Comparison of ENCODE assay signal across 10 mouse cellular contexts in genomic region chr10:69909856-69910255, GRCm38 (mm10).
A peak's percentile ranks its signal among the peaks of the same experiment; 100 is the strongest.
DNase-seq lines count a peak whose midpoint lies in the region; ATAC-seq and TF ChIP-seq lines count a peak whose summit lies in the region.
"Had no signal": no experiment of that assay in that cellular context is flagged by ENCODE, and none has a peak within 500 bp of the region (broad histone marks: within the 10 kb centered on the region; RNA-seq: fewer than 3 reads in every experiment).

No protein-coding gene starts in this region.

- peak; percentile 34 for ATAC-seq in liver, embryonic 14.5 days (ENCODE audit: insufficient read depth)
- no peak for ATAC-seq in cerebellum, adult (ENCODE audit: insufficient number of reproducible peaks, low FRiP score, low TSS enrichment)
- ATAC-seq in forebrain, embryonic 11.5 days (replicated peaks; ENCODE audit: low FRiP score), result no peak
- ATAC-seq: forebrain, embryonic 13.5 days had no signal

- TF ChIP-seq POLR2A in heart, adult 2 months (IDR thresholded peaks at IDR 0.05; ENCODE audit: insufficient read depth, low read depth, low read length), result no peak
- TF ChIP-seq POLR2A in MEL (IDR thresholded peaks at IDR 0.05; ENCODE audit: control insufficient read depth in 1 of 2, insufficient read depth in 1 of 2, low read depth in 1 of 2, low read length in 2 of 2, poor library complexity in 1 of 2), result no peak

- H3K36me3 ChIP-seq in heart, adult 2 months (ENCODE audit: control insufficient read depth, insufficient read depth, low read length), result no peaks in the 10 kb centered on the region
- H3K36me3 ChIP-seq in MEL (ENCODE audit: control insufficient read depth in 1 of 2, insufficient read depth in 2 of 2, low read length in 2 of 2), result peaks cover 0 to 17% of the 10 kb centered on the region in 2 experiments; a peak in 2 of 4 replicates
- no peaks in the 10 kb centered on the region for H3K36me3 ChIP-seq in liver, embryonic 14.5 days (replicated peaks; ENCODE audit: control insufficient read depth, insufficient read depth, low read depth)
- no peaks in the 10 kb centered on the region for H3K36me3 ChIP-seq in forebrain, embryonic 11.5 days (ENCODE audit: control insufficient read depth, insufficient read depth, low read length)
- H3K36me3 ChIP-seq: limb, embryonic 12.5 days had no signal

- no peak overlapping the region; the same call in 1 of the 2 replicates for H3K27ac ChIP-seq in heart, adult 2 months
- H3K27ac ChIP-seq in layer of hippocampus, adult 2 months, result peak overlapping the region; percentile 32; the same call in 1 of the 2 replicates
- H3K27ac ChIP-seq in MEL (ENCODE audit: control insufficient read depth, low read depth, low read length), result peak overlapping the region; percentile 85
- H3K27ac ChIP-seq in liver, embryonic 14.5 days, result peak overlapping the region; percentile 93
- no peak overlapping the region for H3K27ac ChIP-seq in forebrain, embryonic 11.5 days (ENCODE audit: low read depth, low read length)
- H3K27ac ChIP-seq: forebrain, embryonic 13.5 days; limb, embryonic 12.5 days had no signal

- H3K4me3 ChIP-seq in heart, adult 2 months, result no peak overlapping the region
- no peak overlapping the region for H3K4me3 ChIP-seq in layer of hippocampus, adult 2 months
- peak overlapping the region; percentile 25 to 29 for H3K4me3 ChIP-seq in MEL (ENCODE audit: control insufficient read depth in 1 of 2, insufficient read depth in 1 of 2, low read depth in 2 of 2, low read length in 2 of 2)
- H3K4me3 ChIP-seq in liver, embryonic 14.5 days (ENCODE audit: insufficient read depth in 1 of 2, low read depth in 2 of 2, low read length in 2 of 2), result peak overlapping the region in 1 of 2 experiments; percentile 25; a peak in 2 of 4 replicates
- no peak overlapping the region for H3K4me3 ChIP-seq in forebrain, embryonic 11.5 days (ENCODE audit: low read depth, low read length)
- H3K4me3 ChIP-seq: forebrain, embryonic 13.5 days; limb, embryonic 12.5 days had no signal

- H3K4me1 ChIP-seq in heart, adult 2 months (ENCODE audit: control insufficient read depth, insufficient read depth, low read length), result no peaks in the 10 kb centered on the region
- H3K4me1 ChIP-seq in MEL (ENCODE audit: control insufficient read depth in 1 of 2, insufficient read depth in 2 of 2, low read length in 2 of 2), result peaks cover 17 to 26% of the 10 kb centered on the region in 2 experiments
- peaks cover 45 to 51% of the 10 kb centered on the region in 2 experiments for H3K4me1 ChIP-seq in liver, embryonic 14.5 days (replicated peaks; ENCODE audit: control insufficient read depth in 2 of 2, insufficient read depth in 2 of 2, low read length in 1 of 2)
- no peaks in the 10 kb centered on the region for H3K4me1 ChIP-seq in forebrain, embryonic 11.5 days (replicated peaks; ENCODE audit: control insufficient read depth, insufficient read depth, low read length)
- H3K4me1 ChIP-seq: forebrain, embryonic 13.5 days had no signal

- DNase-seq in heart, adult 11 months, result peak; percentile 60
- DNase-seq in heart, adult 2 months, result no peak
- no peak for DNase-seq in layer of hippocampus, adult 2 months (ENCODE audit: low spot score in 2 of 2)
- DNase-seq in layer of hippocampus, adult 8-10 months (ENCODE audit: low spot score in 2 of 2), result no peak
- DNase-seq in MEL (ENCODE audit: low read depth, low spot score), result peak; percentile 52
- no peak for DNase-seq in liver, embryonic 14.5 days (ENCODE audit: low read depth in 3 of 3, low spot score in 3 of 3)
- no peak for DNase-seq in forebrain, embryonic 11.5 days (ENCODE audit: low spot score)

- intact Hi-C loops in heart, adult 2 months (cut with DNase I), result no loop called here

- no peak for TF ChIP-seq CTCF in heart, adult 2 months (IDR thresholded peaks at IDR 0.05)
- no peak for TF ChIP-seq CTCF in layer of hippocampus, adult 2 months (conservative IDR thresholded peaks at IDR 0.05)
- TF ChIP-seq CTCF in MEL (IDR thresholded peaks at IDR 0.05 in 2 of 3, conservative IDR thresholded peaks at IDR 0.05 in 1 of 3; ENCODE audit: control insufficient read depth in 1 of 3, insufficient read depth in 1 of 3, low read depth in 2 of 3, low read length in 3 of 3, poor library complexity in 1 of 3, severe bottlenecking in 1 of 3), result no peak
- no peak for TF ChIP-seq CTCF in liver, embryonic 14.5 days (IDR thresholded peaks at IDR 0.05; ENCODE audit: low read depth)

- WGBS in heart, adult 2 months, result 81% methylated on average over 4 of the region's 4 CpGs
- WGBS in liver, embryonic 14.5 days (ENCODE audit: insufficient replicate concordance), result 47% methylated on average over 4 of the region's 4 CpGs
- WGBS in forebrain, embryonic 11.5 days, result 85% methylated on average over 4 of the region's 4 CpGs

- no peaks in the 10 kb centered on the region for H3K9me3 ChIP-seq in MEL (replicated peaks; ENCODE audit: insufficient read depth, low read length)
- no peaks in the 10 kb centered on the region for H3K9me3 ChIP-seq in liver, embryonic 14.5 days (ENCODE audit: control insufficient read depth, low read length)
- no peaks in the 10 kb centered on the region for H3K9me3 ChIP-seq in forebrain, embryonic 11.5 days (ENCODE audit: control insufficient read depth, low read length)
- H3K9me3 ChIP-seq: forebrain, embryonic 13.5 days; limb, embryonic 12.5 days had no signal

- TF ChIP-seq EP300 in heart, adult 2 months (IDR thresholded peaks at IDR 0.05; ENCODE audit: insufficient read depth, low read depth, low read length), result no peak
- TF ChIP-seq EP300 in MEL (IDR thresholded peaks at IDR 0.05; ENCODE audit: low read depth in 1 of 2, low read length in 2 of 2), result no peak
- TF ChIP-seq EP300 in liver, embryonic 14.5 days (IDR thresholded peaks at IDR 0.05; ENCODE audit: low read depth), result no peak

- TF ChIP-seq RAD21 in MEL (IDR thresholded peaks at IDR 0.05; ENCODE audit: low read depth, low read length), result no peak

- no peaks in the 10 kb centered on the region for H3K79me2 ChIP-seq in heart, adult 2 months (replicated peaks; ENCODE audit: control insufficient read depth, insufficient read depth, low read length)
- H3K79me2 ChIP-seq in MEL (ENCODE audit: control insufficient read depth, insufficient read depth, low read length, poor library complexity), result no peaks in the 10 kb centered on the region

- peak overlapping the region; percentile 71 for H3K4me2 ChIP-seq in liver, embryonic 14.5 days (ENCODE audit: low read depth)
- H3K4me2 ChIP-seq in forebrain, embryonic 11.5 days (ENCODE audit: low read depth, low read length, severe bottlenecking), result no peak overlapping the region
- H3K4me2 ChIP-seq: forebrain, embryonic 13.5 days; limb, embryonic 12.5 days had no signal

- no peaks in the 10 kb centered on the region for H3K27me3 ChIP-seq in heart, adult 2 months (ENCODE audit: control insufficient read depth, insufficient read depth, low read length)
- no peaks in the 10 kb centered on the region; a peak in 1 of 4 replicates for H3K27me3 ChIP-seq in MEL (ENCODE audit: control insufficient read depth in 1 of 2, insufficient read depth in 2 of 2, low read length in 2 of 2)
- H3K27me3 ChIP-seq in liver, embryonic 14.5 days (ENCODE audit: control insufficient read depth, insufficient read depth, low read length), result no peaks in the 10 kb centered on the region
- no peaks in the 10 kb centered on the region for H3K27me3 ChIP-seq in forebrain, embryonic 11.5 days (ENCODE audit: control insufficient read depth, insufficient read depth, low read length)
- H3K27me3 ChIP-seq: forebrain, embryonic 13.5 days; limb, embryonic 12.5 days had no signal

- H3K9ac ChIP-seq in heart, adult 2 months (ENCODE audit: low read depth, low read length), result no peak overlapping the region
- H3K9ac ChIP-seq in MEL (ENCODE audit: control insufficient read depth, low read depth, low read length, poor library complexity, severe bottlenecking), result peak overlapping the region; percentile 59
- peak overlapping the region; percentile 60 for H3K9ac ChIP-seq in liver, embryonic 14.5 days (replicated peaks)
- no peak overlapping the region for H3K9ac ChIP-seq in forebrain, embryonic 11.5 days (ENCODE audit: low read length)
- H3K9ac ChIP-seq: forebrain, embryonic 13.5 days; limb, embryonic 12.5 days had no signal

TF ChIP-seq in MEL, 35 proteins besides CTCF, POLR2A, EP300 and RAD21:
- TF ChIP-seq CHD1 (IDR thresholded peaks at IDR 0.05; ENCODE audit: low read depth, low read length), result peak; percentile 40; the same call in 1 of the 2 replicates
- TF ChIP-seq NRF1 (IDR thresholded peaks at IDR 0.05; ENCODE audit: insufficient read depth, low read depth, low read length, poor library complexity, severe bottlenecking), result peak; percentile 22; the same call in 1 of the 2 replicates
- no peak for TF ChIP-seq TBP (IDR thresholded peaks at IDR 0.05; ENCODE audit: low read depth, low read length)
- TF ChIP-seq BHLHE40 (IDR thresholded peaks at IDR 0.05; ENCODE audit: borderline replicate concordance, low read depth, low read length), result no peak
- TF ChIP-seq MAZ (IDR thresholded peaks at IDR 0.05; ENCODE audit: low read depth, low read length), result 0 out of 2 replicates have a peak, but pooled peaks have one; percentile 6

Comparison
In these comparisons a context has a peak if more than half of its experiments do, and no peak if none do; other contexts are left out.
1. DNase-seq: peak in heart, adult 11 months (single experiment) and MEL (single experiment); none in heart, adult 2 months (0 of 2), layer of hippocampus, adult 2 months (0 of 2), layer of hippocampus, adult 8-10 months (0 of 2), liver, embryonic 14.5 days (0 of 3) and forebrain, embryonic 11.5 days (single experiment).
2. H3K27ac ChIP-seq: peak in layer of hippocampus, adult 2 months (single experiment), MEL (single experiment) and liver, embryonic 14.5 days (single experiment); none in heart, adult 2 months (single experiment) and forebrain, embryonic 11.5 days (single experiment).
3. H3K4me3 ChIP-seq: peak in MEL (2 of 2); none in heart, adult 2 months (single experiment), layer of hippocampus, adult 2 months (single experiment) and forebrain, embryonic 11.5 days (single experiment).
4. H3K9ac ChIP-seq: peak in MEL (single experiment) and liver, embryonic 14.5 days (single experiment); none in heart, adult 2 months (single experiment) and forebrain, embryonic 11.5 days (single experiment).